Mouse (Mus musculus) olfactory bulb, adult 2 months (tissue): ENCODE results near the gene Kalrn.

Source experiments
- CTCF ChIP-seq: fragments of 200-500 bp; IDR thresholded peaks from 2 replicates; pipeline ENCODE4 v1.5.1; 2012; ENCODE audit warnings: low read depth, mild to moderate bottlenecking, low read length, moderate library complexity; ENCODE audit not compliant: insufficient read depth
- POLR2A ChIP-seq: fragments of 200-500 bp; IDR thresholded peaks from 2 replicates; pipeline ENCODE4 v1.6.1; 2012; ENCODE audit warnings: mild to moderate bottlenecking, low read depth, low read length, moderate library complexity; ENCODE audit not compliant: insufficient read depth

DNA sequence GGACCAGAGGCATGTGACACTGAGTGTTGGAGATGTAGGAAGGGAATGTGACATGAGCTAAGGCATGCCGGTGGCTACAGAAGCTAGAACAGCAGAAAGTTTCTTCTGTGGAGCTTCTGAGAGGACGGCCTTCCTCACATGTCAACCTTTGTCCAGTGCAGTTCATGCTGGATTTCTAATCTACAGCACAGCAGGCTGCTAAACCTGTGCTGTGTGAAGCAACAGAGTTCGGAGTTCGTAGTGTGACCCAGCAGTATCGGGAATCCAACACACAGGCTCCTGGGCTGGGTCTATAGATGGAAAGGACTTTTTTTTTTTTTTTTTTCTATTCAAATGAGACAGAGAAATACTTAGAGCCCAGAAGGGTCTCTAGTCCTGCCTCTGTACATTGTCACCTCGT is 468.9 kb downstream of the Kalrn start:
- no peak for TF ChIP-seq POLR2A
- TF ChIP-seq CTCF = no peak
